Mouse (Mus musculus): ENCODE data around the gene Tgfbr3l.

The Tgfbr3l gene

DNA sequence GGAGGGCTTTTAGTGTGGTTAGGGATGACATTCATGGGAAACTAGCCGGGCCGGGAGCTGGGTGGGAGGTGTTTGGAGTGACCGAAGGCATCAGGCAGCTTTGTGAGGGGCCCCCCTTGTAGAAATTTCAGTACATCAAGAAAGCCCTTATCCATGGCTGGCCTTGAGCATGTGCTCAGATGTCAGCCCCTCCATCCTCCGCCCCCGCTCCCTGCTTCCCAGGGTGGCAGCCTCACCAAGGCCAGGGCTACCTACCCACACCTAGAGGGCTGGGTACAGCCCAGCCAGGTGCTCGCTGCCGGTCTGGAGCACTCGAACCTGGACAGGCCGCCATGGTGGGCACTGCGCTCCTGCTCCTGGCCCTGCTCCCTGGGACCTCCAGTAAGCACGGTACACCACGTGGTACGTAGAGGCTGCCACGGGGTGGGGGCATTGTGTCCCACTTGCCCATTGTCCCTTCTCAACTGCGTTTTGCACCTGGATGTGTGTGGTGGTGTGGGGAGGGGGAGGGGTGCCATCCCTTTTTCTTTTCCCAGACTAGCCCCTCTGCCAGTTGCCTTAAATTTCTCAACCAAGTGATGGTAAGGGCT, at the start of gene Tgfbr3l:
TSS of gene Tgfbr3l (plus strand) at position 264 of the 590 bp plus-strand sequence.
- DNase-seq (ENCODE audit: low spot score) = no peak

DNA sequence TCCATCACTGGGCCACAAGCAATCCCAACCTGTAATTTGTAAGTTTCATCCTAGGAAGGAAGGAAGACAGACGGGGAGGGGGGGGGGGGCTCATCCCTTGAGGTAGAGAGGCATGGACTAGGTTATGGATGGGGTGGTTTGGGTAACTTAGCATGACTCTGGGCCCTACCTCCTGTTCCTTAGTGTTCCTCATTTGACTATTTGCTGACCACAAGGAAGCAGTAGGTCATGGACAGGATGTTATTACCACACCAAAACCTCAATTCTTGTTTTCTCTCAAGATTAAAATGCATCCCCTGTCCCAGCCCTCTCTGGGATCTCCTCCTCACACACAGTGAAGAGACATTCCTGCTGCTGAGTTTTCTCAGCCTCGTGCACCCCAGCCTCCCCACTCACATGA, 46.7 kb upstream of the Tgfbr3l start:
- DNase-seq (ENCODE audit: low spot score) = no peak

GRCm38 (mm10) chr8:4205246-4206123, 42.5 kb upstream of the Tgfbr3l start:
- DNase-seq (ENCODE audit: low spot score) = no peak

GRCm38 (mm10) chr8:4206182-4207015, 41.6 kb upstream of the Tgfbr3l start:
- no peak for DNase-seq (ENCODE audit: low spot score)

GRCm38 (mm10) chr8:4207016-4207350, 41.0 kb upstream of the Tgfbr3l start:
- no peak for DNase-seq (ENCODE audit: low spot score)

DNA sequence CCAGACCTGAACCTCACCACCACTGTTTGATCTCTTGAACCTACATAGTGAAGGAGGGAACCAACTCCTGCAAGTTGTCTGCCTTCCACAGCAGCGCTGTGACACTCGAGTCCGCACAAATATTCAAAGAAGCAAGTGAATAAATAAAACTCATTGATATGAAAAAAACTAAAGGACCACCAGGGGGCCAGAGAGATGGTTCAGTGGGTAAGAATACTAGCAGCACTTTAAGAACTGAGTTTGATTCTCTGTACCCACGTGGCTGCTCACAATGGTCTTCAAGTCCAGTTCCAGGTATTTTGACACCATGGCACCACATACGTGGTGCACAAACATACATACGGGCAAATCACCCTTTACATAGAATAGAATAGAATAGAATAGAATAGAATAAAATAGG, 36.9 kb upstream of the Tgfbr3l start:
- DNase-seq (ENCODE audit: low spot score) = no peak

DNA sequence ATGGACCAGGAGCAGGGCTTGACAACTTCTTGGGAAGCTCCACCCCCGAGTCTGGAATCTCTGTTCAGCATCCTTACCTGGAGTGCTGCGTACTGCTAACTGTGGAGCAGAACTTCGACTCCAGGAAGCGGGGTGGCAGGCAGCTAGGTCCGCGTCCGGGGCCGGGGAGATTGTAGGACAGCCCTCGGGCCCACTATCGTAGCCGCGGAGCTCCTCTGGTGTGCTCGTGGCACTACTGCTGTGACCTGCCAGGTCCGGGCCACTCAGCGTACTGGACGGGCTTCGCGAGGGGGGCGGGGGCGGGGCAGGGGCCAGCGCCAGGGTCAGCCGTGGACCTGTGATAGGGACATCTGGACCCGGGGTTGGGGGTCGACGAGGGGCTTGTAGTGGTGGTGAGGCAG, 35.2 kb upstream of the Tgfbr3l start:
- DNase-seq (ENCODE audit: low spot score) = no peak

GRCm38 (mm10) chr8:4213210-4214005, 34.6 kb upstream of the Tgfbr3l start:
- DNase-seq (ENCODE audit: low spot score) = no peak

- no peak for DNase-seq (ENCODE audit: low spot score)
Measured at GRCm38 (mm10) chr8:4214006-4214980, 33.7 kb upstream of the Tgfbr3l start.

GRCm38 (mm10) chr8:4216296-4216695, 31.7 kb upstream of the Tgfbr3l start:
- DNase-seq (ENCODE audit: low spot score) = no peak

DNA sequence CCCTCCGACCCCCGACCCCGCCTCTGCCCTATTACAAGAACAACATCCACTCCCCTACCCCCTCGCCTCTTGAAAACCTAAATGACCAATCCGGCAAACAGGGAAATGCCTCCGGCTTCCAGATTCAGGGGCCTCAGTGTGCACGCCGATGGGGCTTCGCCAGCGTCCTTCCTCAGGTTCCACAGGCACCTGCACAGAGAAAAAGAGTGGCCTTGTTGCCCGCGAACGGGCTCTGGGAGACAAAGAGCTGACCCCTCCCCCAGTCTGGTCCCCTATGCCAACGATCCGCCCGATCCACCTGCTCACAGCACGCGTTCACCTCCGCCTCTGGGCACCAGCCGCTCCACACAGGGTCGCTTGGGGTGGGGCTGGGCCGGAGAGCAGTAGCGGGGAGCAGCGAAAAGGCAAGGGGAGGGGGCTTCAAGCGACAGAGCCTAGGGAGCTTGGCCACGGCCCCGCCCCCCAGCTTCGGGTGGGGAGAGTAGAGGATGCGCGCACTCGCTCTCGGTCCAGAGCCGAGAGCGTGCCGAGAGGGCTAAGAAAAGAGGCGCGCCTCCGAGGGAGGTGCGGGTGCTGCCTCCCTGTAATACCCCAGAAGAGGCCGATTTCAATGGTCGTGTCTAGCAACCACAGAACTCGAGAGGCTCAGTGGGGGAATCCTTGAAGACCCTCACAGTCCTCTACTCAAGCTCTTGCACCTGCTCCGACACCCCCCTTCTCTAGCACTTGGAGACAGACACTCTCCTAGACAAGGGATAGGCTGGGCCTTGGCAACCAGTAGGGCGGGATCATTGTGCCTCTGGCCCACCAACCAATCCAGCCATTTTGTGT, 31.0 kb upstream of the Tgfbr3l start, which contains the start of gene Prr36:
TSS of gene Prr36 (minus strand) at position 669 of the 831 bp plus-strand sequence.
- DNase-seq (ENCODE audit: low spot score) = no peak

GRCm38 (mm10) chr8:4219617-4220016, 28.4 kb upstream of the Tgfbr3l start:
- DNase-seq (ENCODE audit: low spot score) = no peak

DNA sequence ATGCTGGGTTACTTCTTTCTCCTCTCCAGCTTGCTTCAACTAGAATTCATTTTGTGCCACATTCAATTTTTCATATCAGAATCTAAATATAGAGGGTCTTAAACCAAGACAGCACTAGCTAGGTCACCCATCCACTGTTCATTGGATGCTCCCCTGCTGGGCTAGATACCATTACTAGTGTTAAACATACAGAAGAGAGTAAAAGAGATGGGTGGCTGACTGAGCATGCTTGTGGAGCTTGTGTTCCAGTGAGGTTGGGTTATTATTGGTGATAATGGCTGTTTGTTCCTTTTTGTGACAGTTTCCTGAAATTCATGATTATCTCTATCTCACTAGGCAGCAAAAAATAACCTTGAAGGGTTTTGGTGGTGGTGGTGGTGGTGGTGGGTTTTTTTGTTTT, 26.0 kb upstream of the Tgfbr3l start:
- DNase-seq (ENCODE audit: low spot score) = no peak

- no peak for DNase-seq (ENCODE audit: low spot score)
Measured at GRCm38 (mm10) chr8:4226323-4226722, 21.7 kb upstream of the Tgfbr3l start.

DNA sequence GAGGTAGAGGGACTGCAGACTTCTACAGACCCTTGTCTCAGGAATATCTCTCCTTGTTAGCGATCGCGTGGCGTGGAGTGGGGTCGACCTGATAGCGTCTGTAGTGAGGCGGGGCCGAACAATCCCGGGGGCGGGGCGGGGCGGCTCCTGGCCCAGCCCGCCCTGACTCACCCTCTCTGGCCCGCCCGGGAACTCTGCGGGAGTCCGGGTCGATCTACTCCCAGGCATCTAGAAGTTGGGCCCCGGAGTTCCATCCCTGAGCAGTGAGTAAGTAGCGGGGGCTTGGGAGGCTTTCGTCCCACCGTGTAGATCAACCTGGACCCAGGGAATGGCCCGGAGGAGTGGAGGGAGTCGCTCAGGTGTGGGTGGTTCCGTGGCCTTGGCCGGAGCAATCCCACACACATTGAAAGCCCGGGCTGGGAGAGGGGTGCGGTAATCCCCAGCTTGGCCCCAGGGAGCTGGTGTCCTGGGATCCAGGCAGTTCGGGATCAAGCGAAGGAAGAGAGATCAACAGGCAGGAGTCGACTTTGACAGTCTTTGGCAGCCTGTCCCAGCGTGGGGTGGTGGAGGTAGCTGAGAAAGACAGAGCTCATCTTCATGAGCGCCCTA, 21.2 kb upstream of the Tgfbr3l start, which contains the start of gene Lrrc8e:
TSS of gene Lrrc8e (plus strand) at position 89 of the 609 bp plus-strand sequence.
- no peak for DNase-seq (ENCODE audit: low spot score)

DNA sequence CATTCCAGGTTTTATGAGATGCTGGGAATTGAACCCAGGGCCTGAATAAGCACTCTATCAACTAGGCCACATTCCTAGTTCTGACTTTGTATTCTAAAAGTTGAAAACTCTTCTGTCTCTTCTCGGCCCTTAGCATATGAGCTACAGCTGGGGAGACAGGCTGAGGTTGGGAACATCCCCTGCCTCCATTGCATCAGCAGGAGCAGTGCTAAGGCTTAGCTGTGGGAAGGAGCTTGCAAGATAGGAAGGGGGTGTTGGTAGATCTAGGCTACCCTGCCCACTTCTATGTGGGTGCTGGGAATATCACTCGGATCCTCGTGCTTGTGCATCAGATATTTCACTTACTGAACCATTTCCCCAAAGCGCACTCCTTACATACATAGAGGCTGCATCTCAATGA, 20.1 kb upstream of the Tgfbr3l start:
- DNase-seq (ENCODE audit: low spot score) = no peak

DNA sequence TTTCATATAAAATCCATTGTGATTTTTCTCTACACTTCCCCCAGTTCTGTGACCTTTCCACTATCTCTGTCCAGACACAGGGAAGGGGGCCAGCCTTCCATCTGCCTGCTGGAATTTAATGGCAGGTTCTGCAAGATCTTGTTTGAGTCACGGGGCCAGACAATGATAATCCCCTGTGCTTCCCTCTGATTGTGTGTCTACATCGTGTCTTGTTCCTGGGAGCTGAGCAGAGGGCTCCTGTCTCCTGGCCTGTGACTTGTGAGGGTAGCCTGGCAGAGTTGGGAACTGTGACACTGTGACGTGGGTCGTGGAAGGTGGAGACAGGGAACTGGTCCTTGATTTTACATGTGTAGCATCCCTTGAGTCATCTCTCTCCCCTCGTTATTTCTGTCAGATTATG, 18.2 kb upstream of the Tgfbr3l start:
- no peak for DNase-seq (ENCODE audit: low spot score)

DNA sequence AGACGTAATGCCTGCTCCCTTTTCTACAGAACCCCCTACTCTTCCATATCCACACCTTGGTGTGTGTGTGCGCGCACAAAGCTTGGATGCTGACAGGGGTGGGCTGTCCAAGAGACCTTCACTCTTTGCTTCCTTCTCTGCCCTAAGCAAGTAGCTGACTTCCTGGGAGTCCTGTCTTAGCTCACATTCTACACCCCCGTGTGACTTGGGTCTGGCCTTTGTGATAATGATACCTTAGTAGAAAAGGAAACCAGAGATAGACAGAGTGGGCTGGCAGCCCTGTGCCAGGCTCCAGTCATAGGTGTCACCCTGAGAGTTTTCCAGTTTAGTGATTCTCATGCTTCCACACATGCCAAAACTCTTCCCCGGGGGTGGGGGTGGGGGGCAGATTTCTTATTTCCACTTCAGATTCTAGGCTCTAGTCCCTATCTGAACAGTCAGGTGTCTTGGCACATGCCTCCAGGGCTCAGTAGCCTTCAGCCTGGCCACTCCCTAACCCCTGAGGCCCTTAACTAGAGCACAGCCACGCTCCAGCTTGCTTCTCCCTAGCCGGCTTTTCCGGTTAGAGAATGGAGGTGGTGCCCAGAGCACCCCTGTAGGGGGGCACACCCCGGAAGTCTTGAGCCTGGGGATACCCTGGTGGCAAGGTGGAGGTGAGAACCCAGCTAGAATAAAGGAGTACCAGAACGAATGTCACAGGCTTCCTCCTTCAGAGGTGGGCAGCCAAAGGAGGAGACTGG, 17.2 kb upstream of the Tgfbr3l start:
- no peak for DNase-seq (ENCODE audit: low spot score)
